Mouse (Mus musculus): ENCODE data around the gene Trim45. TPM values are rescaled to one million over a fixed set of nuclear protein-coding genes. Genes with fewer than 3 reads are reported as not detected.

The Trim45 gene
- polyA plus RNA-seq, 1 experiment from 2014 or later, result 2.6 TPM

- no peak for TF ChIP-seq EP300 (optimal IDR thresholded peaks at IDR 0.05)
- WGBS, result 48% methylated on average over 9 of the region's 9 CpGs
- Histone ChIP-seq H3K27me3 (ENCODE audit: control insufficient read depth, insufficient read depth, low read length) (no peaks in the 10 kb centered on the region), H3K9me3 (ENCODE audit: control insufficient read depth, low read length) (no peaks in the 10 kb centered on the region), H3K4me3 (ENCODE audit: low read depth, low read length) (no peak overlapping the region), H3K4me2 (replicated peaks; ENCODE audit: low read depth) (no peak overlapping the region), H3K27ac (replicated peaks) (peak overlapping the region; percentile 61), H3K4me1 (replicated peaks; ENCODE audit: control insufficient read depth, insufficient read depth) (no peaks in the 10 kb centered on the region; the same call in 1 of the 2 replicates), H3K36me3 (ENCODE audit: control insufficient read depth, insufficient read depth, low read length) (no peaks in the 10 kb centered on the region), H3K9ac (ENCODE audit: low read length) (no peak overlapping the region)
- no peak for ATAC-seq (ENCODE audit: low FRiP score, low TSS enrichment)
- no peak for DNase-seq (ENCODE audit: low spot score)
These were observed 11.0 kb upstream of the Trim45 start for GRCm38 (mm10) chr3:100911026-100911425.

GRCm38 (mm10) chr3:100911498-100912213 is 10.3 kb upstream of the Trim45 start:
- DNase-seq (ENCODE audit: low spot score) (no peak), ATAC-seq (ENCODE audit: low FRiP score, low TSS enrichment) (peak; percentile 72)
- Histone ChIP-seq H3K4me1 (replicated peaks; ENCODE audit: control insufficient read depth, insufficient read depth) (no peaks in the 10 kb centered on the region; the same call in 1 of the 2 replicates), H3K4me3 (ENCODE audit: low read depth, low read length) (no peak overlapping the region), H3K4me2 (replicated peaks; ENCODE audit: low read depth) (no peak overlapping the region), H3K27ac (replicated peaks) (peak overlapping the region; percentile 63), H3K27me3 (ENCODE audit: control insufficient read depth, insufficient read depth, low read length) (no peaks in the 10 kb centered on the region), H3K9ac (ENCODE audit: low read length) (no peak overlapping the region), H3K9me3 (ENCODE audit: control insufficient read depth, low read length) (no peaks in the 10 kb centered on the region), H3K36me3 (ENCODE audit: control insufficient read depth, insufficient read depth, low read length) (no peaks in the 10 kb centered on the region)
- TF ChIP-seq EP300 (optimal IDR thresholded peaks at IDR 0.05), result no peak
- no peak for TF ChIP-seq CTCF (IDR thresholded peaks at IDR 0.05; ENCODE audit: low read depth)
- WGBS, result 33% methylated on average over 7 of the region's 7 CpGs

GRCm38 (mm10) chr3:100916844-100917243 is 5.2 kb upstream of the Trim45 start:
- no peaks in the 10 kb centered on the region for H3K9me3 ChIP-seq (ENCODE audit: control insufficient read depth, low read length)
- TF ChIP-seq CTCF (IDR thresholded peaks at IDR 0.05; ENCODE audit: low read depth), result peak; percentile 85
- no peak for TF ChIP-seq EP300 (optimal IDR thresholded peaks at IDR 0.05)
- ATAC-seq (ENCODE audit: low FRiP score, low TSS enrichment), result no peak
- H3K36me3 ChIP-seq (ENCODE audit: control insufficient read depth, insufficient read depth, low read length), result no peaks in the 10 kb centered on the region
- no peaks in the 10 kb centered on the region; the same call in 1 of the 2 replicates for H3K4me1 ChIP-seq (replicated peaks; ENCODE audit: control insufficient read depth, insufficient read depth)
- H3K4me2 ChIP-seq (replicated peaks; ENCODE audit: low read depth), result no peak overlapping the region
- no peak overlapping the region for H3K9ac ChIP-seq (ENCODE audit: low read length)
- H3K27me3 ChIP-seq (ENCODE audit: control insufficient read depth, insufficient read depth, low read length), result no peaks in the 10 kb centered on the region
- 12% methylated on average over 7 of the region's 7 CpGs for WGBS
- no peak for DNase-seq (ENCODE audit: low spot score)
- H3K27ac ChIP-seq (replicated peaks), result no peak overlapping the region
- H3K4me3 ChIP-seq (ENCODE audit: low read depth, low read length), result no peak overlapping the region

GRCm38 (mm10) chr3:100920611-100921140 is 1.3 kb upstream of the Trim45 start:
- Histone ChIP-seq H3K9me3 (ENCODE audit: control insufficient read depth, low read length) (no peaks in the 10 kb centered on the region), H3K27me3 (ENCODE audit: control insufficient read depth, insufficient read depth, low read length) (no peaks in the 10 kb centered on the region), H3K36me3 (ENCODE audit: control insufficient read depth, insufficient read depth, low read length) (no peaks in the 10 kb centered on the region), H3K4me2 (replicated peaks; ENCODE audit: low read depth) (no peak overlapping the region), H3K27ac (replicated peaks) (no peak overlapping the region), H3K4me3 (ENCODE audit: low read depth, low read length) (no peak overlapping the region), H3K9ac (ENCODE audit: low read length) (no peak overlapping the region), H3K4me1 (replicated peaks; ENCODE audit: control insufficient read depth, insufficient read depth) (peaks cover 8% of the 10 kb centered on the region)
- no peak for TF ChIP-seq CTCF (IDR thresholded peaks at IDR 0.05; ENCODE audit: low read depth)
- TF ChIP-seq EP300 (optimal IDR thresholded peaks at IDR 0.05), result no peak
- 80% methylated on average over 9 of the region's 9 CpGs for WGBS
- no peak for DNase-seq (ENCODE audit: low spot score)
- ATAC-seq (ENCODE audit: low FRiP score, low TSS enrichment), result no peak

GRCm38 (mm10) chr3:100922506-100923375 is 739 bp downstream of the Trim45 start:
- WGBS, result 27% methylated on average over 28 of the region's 28 CpGs
- Histone ChIP-seq H3K9ac (ENCODE audit: low read length) (peak overlapping the region; percentile 75), H3K9me3 (ENCODE audit: control insufficient read depth, low read length) (no peaks in the 10 kb centered on the region), H3K36me3 (ENCODE audit: control insufficient read depth, insufficient read depth, low read length) (no peaks in the 10 kb centered on the region), H3K4me1 (replicated peaks; ENCODE audit: control insufficient read depth, insufficient read depth) (peaks cover 8% of the 10 kb centered on the region), H3K4me2 (replicated peaks; ENCODE audit: low read depth) (peak overlapping the region; percentile 58), H3K27ac (replicated peaks) (peak overlapping the region; percentile 80), H3K27me3 (ENCODE audit: control insufficient read depth, insufficient read depth, low read length) (no peaks in the 10 kb centered on the region), H3K4me3 (ENCODE audit: low read depth, low read length) (peak overlapping the region; percentile 53)
- ATAC-seq (ENCODE audit: low FRiP score, low TSS enrichment) (peak; percentile 48), DNase-seq (ENCODE audit: low spot score) (no peak)
- TF ChIP-seq CTCF (IDR thresholded peaks at IDR 0.05; ENCODE audit: low read depth) (no peak), EP300 (optimal IDR thresholded peaks at IDR 0.05) (no peak)
